Mouse (Mus musculus) gastrocnemius, adult 8-10 months (tissue): Measurements from ENCODE around the gene Tmem120b. TPM values are rescaled to one million over a fixed set of nuclear protein-coding genes. Genes with fewer than 3 reads are reported as not detected.

Experiments
- DNase-seq, 2 experiments: peaks; one replicate each; pipeline ENCODE4 v3.0.0; 2022; ENCODE audit warnings: low spot score in 2 of 2
- total RNA-seq, 4 experiments: library from RNA; stranded (reverse); gene quantifications; 2 replicates each; pipeline ENCODE4 v1.2.4; 2022

Gene Tmem120b
- total RNA-seq, 4 experiments from 2014 or later = 15.7 to 18.3 (median 17.0) TPM

DNA sequence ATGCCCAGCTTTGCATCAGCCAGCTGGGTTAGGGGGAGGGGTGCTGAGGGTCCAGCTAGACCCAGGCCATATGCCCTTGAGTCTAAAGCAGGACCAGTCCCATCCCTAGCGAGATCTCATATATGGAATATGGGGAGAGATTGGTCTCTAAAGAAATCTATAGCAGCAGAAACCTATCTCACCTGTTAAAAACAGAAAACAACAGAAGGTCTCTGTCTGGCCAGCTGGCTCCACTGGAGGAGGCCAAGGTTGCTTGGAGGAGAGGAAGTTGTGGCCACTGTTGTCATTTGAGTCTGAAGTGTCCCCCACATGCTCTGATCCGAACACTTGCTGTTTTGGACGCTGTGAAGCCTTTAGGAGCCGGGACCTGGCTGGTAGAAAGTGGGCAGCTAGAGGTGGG lies 20.6 kb downstream of the Tmem120b start:
- DNase-seq = no peak

DNA sequence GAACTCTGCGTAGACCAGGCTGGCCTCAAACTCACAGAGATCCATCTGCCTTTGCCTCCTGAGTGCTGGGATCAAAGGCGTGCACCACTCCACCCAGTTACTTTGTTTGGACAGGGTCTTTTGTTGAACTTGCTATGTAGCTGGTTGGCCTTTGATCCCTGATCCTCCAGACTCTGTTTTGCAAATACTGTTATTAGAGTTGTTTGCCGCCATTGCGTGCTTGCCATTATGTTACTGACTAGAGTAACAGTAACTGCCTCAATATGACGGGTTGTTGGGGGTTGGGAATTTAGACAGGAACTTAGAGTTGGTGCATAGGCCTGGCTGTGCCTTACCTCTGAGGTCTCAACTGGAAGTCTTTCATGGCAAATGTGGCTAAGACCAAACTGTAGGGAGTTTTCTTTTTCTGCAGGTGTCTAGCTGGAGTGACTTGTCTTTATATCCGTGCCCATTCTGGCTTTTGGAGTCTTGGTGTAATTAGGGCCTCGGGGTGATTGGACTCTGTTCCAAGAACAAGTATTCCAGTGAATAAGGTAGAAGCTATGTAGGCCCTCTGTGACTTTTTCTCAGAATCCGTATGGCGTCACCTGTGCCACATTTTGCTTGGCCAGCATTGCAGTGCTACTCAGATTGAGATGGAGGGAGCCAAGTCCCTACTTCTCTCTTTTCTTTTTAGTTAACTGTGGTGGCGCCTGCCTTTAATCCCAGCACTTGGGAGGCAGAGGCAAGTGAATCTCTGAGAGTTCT lies 22.5 kb downstream of the Tmem120b start:
- no peak for DNase-seq

DNA sequence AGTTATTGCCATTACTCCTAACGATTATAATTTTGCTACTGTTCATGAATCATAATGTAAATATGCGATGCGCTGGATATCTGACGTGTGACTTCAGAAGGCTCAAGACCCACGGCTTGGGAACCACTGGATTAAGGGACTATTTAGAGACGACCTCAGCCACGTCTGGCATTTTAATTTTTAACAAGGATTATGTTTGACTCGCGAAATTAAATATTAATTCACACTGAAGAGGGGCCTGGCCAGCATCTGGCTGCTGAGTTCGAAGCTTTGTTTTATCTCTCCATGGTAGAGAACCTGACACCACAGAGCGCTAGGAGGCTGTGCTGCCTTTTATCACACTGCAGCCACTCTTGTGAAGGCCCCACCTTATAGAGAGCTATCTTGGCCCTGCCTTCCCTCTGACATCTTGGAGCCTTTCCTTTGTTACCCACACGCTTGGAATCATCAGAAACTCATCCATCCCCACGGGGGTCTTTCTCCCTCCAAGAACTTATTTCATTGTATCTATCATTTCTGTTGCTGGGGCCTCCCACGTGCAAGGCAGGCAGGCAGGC lies 24.9 kb downstream of the Tmem120b start:
- no peak for DNase-seq

DNA sequence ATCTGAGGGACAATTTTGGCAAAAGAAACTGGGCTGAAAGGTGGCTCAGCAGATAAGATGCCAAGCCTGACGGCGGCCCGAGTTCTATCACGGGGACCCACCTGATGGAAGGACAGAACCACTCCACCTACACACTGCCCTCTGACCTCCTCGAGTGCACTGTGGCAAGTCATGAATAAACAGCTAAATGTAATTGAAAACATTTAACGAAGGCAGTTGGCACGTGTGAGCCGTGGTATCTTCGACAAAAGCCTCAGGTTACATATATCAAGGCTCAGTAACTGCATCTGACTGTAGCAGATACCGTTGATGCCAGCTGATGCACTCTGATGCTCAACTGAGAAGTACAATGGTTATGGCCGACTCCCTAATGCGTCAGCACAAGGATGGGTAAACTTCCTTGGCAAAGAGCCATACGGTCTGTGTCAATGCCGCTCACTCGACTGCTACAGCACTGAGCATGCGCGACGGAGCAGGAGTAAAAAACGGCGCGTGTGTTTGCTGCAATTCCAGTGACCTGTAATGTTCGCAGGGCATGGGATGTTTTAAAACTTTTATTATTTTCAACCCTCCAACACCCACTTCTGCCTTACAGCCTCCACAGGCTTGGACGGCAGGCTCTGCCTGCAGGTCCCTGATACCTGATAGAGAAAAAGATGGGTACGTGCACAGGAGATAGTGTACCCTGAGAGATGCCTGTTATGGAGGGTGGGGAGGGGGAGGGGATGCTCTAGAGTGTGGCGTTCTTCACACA lies 26.2 kb downstream of the Tmem120b start:
- no peak for DNase-seq

DNA sequence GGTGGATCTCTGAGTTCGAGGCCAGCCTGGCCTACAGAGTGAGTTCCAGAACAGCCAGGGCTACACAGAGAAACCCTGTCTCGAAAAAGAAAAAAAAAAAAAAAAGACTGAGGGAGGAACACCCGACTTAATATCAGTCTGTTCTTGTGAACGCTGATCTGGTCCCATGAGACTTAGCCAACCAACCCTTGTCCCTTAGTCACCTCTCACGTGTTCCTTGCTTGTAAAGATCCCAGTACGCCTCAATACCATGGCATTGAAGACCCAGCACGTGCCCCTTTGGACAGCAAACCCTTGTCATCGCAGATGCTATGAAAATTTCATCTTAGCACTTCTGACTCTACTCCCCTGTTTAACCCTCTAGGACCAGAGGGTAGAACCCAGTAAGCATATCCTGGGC lies 28.1 kb downstream of the Tmem120b start:
- DNase-seq = no peak

DNA sequence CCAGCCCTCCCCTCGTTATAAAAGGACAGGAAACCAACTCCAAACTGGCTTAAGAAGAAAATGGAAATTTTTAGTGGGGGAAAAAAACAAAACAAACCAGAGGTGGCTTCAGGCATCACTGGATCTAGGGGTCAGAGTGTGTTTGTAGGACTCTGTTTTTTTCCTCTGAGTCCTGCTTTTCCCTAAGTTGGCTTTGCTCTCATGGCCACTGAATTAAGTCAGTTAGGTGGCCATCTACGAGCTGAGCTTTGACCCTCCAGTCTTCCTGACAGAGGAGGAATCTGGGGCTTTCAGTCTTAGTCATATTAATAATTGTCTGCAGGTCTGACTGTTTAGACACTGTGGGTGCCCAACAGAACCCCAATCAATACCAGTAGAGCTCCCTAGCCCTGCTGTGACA lies 30.3 kb downstream of the Tmem120b start:
- no peak for DNase-seq

DNA sequence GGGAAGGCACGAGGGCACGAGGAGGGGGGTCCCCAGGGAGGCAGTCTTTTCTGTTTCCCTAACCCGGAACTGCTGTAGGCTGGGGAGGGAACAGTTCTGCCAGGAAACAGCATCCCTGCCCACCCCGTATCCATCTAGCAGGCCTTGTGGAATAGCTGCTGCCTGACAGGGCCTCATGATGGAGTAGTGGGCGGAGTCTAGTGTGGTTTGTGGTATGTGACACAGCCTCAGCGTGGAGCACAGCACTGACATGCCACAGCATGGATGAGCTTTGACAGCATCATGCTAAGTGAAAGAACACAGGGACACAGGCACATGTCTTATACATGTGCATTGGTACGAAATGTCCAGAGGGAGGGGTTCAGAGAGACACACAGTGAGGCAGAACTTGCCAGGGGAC lies 34.2 kb downstream of the Tmem120b start:
- no peak for DNase-seq

DNA sequence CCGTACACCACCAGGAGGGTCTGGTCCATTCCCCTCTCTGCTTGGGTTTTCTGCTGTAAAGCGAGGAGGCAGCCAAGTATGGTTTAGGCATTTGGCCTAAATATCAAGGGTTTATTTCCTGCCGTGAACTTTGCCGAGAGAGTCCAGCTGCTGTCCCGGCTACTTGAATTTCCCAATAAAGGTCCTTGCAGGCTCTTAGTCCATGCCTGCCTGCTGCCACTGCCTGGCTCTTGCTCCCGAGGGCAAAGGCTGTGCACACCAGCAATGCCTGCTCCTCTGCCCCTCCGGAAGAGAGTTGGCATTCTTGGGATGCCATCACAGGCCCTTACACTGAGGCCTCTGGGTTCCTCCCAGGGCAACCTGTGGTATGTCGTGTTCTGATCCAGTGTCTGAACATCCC lies 35.3 kb downstream of the Tmem120b start:
- DNase-seq = peak in 1 of 2 experiments; percentile 40

DNA sequence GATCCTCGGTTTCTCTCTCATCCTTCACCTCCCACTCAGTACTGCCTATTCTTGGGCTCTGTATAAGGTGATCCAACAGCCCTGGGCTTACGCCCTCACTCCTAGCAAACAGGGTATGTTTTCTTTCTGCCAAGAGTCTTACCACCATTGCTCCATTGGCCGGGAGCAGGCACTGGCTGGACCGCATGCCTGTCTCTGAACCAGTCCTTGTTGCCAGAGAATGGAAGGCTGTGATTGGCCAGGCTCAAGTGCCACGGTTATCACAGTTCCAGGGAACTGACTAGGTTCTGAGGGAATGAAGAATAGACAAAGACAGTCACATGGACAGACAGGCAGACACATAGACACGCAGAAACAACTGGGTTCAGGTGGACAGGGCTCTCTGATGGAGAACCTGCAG lies 36.6 kb downstream of the Tmem120b start:
- no peak for DNase-seq

DNA sequence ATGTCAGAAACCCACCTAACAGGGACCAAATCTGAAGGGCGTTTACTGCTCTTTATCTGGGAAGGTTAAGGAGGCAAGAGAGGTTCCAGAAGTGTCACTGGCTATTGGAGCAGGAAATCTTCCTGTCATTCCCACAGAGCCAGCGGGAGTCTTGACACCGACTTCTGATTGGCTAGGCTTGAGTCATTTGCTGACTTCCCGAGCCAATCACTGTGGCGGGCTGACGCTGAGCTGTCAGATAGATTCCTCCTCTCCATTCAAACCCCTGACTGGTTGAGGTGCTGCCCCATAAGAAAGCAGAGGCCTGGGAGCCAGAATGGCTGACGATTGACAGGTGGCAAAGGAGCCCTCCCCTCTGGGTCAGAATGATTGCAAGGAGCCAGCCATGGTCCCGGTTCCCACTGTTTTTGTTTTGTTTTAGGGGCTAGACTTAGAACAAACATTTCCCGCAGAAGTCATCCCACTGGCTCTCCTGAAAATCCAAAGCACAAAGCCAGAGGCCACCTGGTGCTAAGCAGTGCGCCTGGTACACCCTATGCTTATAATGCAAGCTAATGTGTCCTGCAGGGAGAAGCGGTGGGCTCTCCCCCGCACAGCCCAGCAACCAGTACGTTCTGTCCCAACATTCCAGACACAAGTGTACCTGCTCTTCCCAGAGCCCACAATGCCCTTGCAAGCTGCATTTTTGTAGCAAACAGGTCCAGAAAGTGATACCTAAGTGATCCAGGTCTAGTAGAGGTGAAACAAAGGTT lies 41.4 kb downstream of the Tmem120b start:
- DNase-seq = no peak

DNA sequence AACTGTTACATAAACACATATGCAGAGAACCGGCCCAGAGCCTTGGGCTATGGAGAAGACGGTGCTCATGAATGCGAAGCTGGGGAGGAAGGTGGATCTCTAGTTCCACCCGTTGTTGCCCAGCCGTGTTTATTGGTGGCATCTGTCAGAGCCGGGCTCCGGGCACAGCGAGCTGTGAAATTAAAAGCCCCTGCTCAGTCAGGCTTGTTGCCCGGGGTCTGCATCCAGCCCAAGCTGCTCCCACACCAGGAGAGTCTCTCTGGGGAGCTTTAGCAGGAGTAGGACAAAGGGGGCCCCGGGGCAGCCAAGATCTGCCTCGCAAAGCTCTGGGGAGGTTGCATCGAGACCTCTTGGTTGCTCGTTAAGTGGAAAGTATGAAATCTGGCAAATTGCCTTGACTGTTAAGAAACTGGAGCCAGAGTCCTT lies 42.1 kb downstream of the Tmem120b start:
- DNase-seq = no peak

DNA sequence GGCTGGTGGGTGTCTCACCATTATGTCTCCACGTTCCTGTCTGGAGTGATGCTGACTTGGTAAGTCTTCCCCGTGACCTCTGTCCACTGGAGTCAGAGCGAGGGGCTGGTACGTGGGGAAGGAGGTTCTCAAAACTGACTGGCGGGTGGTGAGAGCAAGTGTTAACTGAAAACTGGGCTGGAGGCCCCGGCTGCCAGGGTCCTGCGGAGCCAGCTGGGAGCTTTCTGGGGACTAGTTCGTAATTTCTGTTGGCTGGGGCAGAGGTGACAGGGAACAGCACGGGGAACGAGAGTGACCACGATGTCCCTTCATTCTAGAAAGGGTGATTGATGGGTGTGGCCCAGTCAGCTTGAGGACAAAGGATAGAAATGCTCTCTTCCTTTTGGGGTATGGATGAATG lies 45.9 kb downstream of the Tmem120b start:
- no peak for DNase-seq

DNA sequence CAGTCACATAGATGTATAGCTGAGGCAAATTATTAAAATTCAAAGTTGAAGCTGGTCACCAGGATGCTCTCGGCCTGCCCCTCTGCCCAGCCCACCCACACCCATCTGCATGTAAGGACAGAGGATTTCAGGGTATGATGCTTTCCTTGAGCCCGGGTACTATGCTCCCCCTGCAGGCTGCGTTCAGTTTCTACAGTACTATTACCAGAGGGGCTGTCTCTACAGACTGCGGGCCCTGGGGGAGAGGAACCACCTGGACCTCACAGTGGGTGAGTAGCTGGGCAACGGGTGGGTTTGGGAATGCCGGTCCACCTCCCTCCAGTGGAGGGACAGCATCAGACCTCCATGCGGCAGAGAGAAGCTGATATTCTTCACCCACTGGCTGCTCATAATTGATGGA lies 46.7 kb downstream of the Tmem120b start:
- no peak for DNase-seq

DNA sequence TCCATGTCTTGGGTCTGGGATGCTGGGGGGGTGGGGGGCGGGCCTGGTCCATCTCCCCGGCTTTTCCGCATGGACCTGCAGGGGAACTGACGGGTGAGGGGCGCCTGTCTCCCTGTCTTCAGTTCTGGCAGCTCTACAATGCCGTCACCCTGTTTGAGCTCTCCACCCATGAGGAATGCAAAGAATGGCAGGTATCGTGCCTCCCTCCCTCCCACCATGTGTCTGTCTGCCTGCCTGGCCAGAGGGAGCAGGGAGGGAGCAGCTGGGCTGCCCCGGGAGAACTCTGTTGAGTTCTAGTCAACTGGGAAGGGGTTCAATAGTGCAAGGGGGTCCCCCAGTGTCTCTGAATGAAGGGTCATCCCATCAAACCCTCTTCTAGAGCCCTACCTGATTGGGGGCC lies 47.9 kb downstream of the Tmem120b start:
- DNase-seq = no peak

DNA sequence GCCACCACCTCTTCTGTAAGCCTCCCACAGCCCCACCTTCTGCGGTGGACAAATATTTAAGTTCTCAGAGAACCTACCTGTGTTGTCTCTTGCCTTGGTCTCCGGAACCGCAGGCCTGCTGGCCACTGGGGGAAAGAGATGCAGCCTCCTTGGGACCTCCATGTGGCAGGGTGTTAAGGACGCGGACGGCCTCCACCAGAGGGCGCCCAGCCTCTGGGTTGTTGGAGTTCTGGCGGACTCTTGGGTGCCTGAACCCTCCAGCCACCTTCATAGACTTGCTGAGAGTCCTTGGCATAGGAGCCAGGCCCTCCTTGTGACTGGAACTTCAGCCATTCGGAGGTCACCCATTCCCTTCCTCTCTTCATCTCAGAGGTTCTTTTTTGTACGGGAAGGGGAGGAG lies 49.0 kb downstream of the Tmem120b start:
- peak; percentile 64 to 67 for DNase-seq

DNA sequence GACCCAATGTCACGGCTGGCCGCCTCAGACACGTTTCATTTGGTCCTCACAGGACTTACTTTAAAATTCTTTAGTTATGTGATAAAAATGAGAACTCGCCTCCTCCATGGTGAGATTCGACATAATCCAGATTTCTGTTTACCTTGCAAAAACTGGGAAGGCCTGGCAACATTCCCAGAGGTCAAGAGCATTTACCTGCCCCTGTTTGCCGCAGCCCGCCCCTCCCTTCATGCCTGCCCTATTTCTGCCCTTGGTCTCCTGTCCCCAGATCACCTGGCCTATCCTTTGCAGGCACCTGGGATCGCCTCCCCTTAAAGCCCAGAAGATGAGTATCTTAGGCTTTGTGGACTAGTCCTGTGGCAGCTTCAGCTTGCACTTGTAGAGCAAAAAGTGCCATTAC lies 49.6 kb downstream of the Tmem120b start:
- DNase-seq = no peak

DNA sequence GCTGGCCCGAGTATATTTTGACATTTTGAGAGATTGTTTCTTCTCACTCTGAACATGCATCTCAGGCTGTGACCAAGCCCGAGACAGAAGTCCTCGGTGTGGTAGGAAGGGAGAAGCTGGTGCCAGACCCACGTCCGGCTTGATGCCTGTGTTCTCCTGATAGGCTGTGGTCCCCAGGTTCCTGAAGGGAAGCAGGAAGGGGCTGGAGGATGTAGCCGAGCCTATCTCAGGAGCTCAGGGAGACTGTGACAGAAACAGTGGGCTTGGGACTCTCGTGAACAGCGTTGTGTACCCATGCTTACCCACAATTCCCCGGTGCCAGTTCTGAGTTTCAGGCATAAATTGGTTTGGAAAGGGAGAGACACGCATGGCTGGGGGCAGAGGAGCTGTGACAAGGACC lies 50.6 kb downstream of the Tmem120b start:
- no peak for DNase-seq

DNA sequence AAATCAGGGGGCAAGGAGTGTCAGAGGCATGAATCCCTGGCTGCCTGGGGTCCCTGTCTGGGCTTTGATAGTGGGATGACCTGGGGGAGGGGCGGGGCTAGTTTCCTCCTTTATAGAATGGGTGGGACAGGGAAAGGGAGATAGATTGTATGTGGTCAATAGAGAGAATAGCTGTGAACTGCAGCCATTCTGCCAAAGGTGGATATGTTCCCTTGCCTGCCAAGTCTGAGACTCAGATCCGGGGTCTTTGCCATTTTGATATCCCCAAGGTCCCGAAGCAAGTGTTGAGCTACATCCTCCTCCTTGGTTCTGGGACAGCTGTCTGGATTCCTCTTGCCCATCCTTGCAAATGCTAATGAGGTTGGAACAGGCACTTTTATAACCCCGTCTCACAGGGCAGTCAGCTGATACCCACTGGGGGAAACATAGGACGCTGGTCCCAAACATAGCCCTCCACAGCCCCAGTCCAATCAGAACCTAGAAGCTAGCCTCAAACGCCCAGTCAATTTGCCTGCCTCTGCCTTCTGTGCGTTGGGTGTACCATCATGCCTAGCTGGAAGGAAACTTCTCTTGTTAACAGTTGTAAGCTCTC lies 52.5 kb downstream of the Tmem120b start:
- DNase-seq = no peak

DNA sequence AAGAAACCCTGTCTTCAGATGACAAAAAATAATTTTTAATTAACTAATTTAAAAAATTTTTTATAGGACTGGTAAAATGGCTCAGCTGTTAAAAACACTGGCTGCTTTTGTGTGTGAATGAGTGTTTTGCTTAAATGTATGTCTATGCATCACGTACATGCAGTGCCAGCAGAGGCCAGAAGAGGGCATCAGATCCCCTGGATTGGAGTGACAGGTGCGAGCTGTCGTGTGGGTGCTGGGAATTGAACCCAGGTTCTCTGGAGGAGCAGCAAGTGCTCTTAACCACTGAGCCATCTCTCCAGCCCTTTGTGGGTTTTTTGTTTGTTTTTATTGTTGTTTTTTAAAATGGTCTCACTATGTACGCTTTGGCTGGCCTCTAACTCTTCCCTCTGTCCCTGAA lies 54.0 kb downstream of the Tmem120b start:
- no peak for DNase-seq

DNA sequence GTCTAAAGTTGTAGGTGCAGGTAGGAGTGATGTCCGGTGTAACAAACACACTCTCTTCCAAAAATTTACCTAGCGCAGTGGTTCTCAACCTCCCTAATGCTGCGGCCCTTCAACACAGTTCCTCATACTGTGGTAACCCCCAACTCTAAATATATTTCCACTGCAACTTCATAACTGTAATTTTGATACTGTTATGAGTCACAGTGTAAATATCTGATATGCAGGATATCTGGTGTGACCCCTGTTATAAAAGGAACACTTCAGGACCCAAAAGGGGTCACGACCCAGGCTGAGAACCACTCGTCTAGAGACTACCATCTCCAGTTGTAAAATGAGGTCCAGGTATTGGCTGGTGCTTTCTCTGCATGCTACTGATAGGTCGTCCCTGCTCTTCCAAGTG lies 56.9 kb downstream of the Tmem120b start:
- DNase-seq = no peak

DNA sequence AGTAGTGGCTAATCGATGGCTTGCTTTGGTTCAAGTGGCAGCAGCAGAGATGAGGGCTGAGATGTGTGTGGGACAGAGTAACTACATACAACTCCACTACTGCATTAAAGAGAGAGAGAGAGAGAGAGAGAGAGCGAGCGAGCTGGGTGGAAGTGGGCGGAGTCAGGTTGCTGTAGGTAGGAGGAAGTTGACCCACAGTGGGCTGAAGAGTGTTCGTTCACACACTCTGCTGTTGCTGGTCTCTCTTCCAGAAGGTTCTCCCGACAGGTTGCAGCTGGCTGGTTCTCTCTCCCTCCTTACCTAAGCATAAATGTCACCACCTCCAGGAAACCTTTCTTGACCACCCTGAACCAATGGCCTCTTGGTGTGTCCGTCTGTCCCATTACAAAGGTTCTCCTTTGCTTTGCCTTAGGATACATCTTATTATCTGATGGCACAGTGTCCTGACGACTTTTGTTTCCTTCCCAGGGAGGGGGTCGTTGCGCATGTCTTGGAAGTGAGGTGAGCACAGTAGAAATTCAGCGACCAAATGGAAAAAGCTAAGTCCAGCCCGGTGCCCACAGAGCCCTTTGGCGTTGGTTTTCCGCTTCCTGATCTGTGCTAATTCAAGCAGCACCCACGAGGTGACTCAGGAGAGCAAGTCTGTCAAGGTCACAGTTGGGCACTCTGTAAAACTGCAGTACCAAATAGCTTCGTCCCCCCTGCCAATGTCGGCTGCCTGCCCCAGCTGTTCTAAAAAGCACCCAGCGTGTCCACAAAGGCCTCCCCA lies 57.6 kb downstream of the Tmem120b start:
- DNase-seq = no peak
